Mouse (Mus musculus) intestine, postnatal 0 days (tissue): ENCODE data around the gene Synm. TPM values are rescaled to one million over a fixed set of nuclear protein-coding genes. Genes with fewer than 3 reads are reported as not detected.

ENCODE experiments used
- ATAC-seq: fragments of 200-750 bp; cut with Nextera tagmentation; 2 replicates; pipeline ENCODE4 v1.8.0; 2017; ENCODE audit warnings: mild to moderate bottlenecking, moderate TSS enrichment, moderate library complexity
- H3K27ac ChIP-seq: fragments of 300-500 bp; sonication (generic); 2 replicates; pipeline ENCODE4 v1.5.1; 2014; ENCODE audit warnings: mild to moderate bottlenecking, low read depth, low read length, moderate library complexity
- H3K27me3 ChIP-seq: fragments of 300-500 bp; sonication (generic); replicated peaks from 2 replicates; pipeline ENCODE4 v1.6.1; 2014; ENCODE audit warnings: low read length, mixed read lengths; ENCODE audit not compliant: control insufficient read depth, insufficient read depth
- H3K36me3 ChIP-seq: fragments of 300-500 bp; sonication (generic); 2 replicates; pipeline ENCODE4 v1.6.1; 2014; ENCODE audit warnings: mild to moderate bottlenecking, moderate library complexity; ENCODE audit not compliant: control insufficient read depth, insufficient read depth
- H3K4me1 ChIP-seq: fragments of 300-500 bp; sonication (generic); replicated peaks from 2 replicates; pipeline ENCODE4 v1.6.1; 2014; ENCODE audit warnings: antibody characterized with exemption, low read length, mixed read lengths; ENCODE audit not compliant: control insufficient read depth, insufficient read depth
- H3K4me2 ChIP-seq: fragments of 300-500 bp; sonication (generic); replicated peaks from 2 replicates; pipeline ENCODE4 v1.6.1; 2014; ENCODE audit warnings: low read depth, mild to moderate bottlenecking, moderate library complexity
- H3K4me3 ChIP-seq: fragments of 300-500 bp; sonication (generic); 2 replicates; pipeline ENCODE4 v1.5.1; 2014; ENCODE audit warnings: low read depth, low read length
- H3K9ac ChIP-seq: fragments of 300-500 bp; sonication (generic); 2 replicates; pipeline ENCODE4 v1.6.1; 2014; ENCODE audit warnings: mild to moderate bottlenecking, low read depth, low read length
- H3K9me3 ChIP-seq: fragments of 300-500 bp; sonication (generic); 2 replicates; pipeline ENCODE4 v1.6.1; 2016; ENCODE audit warnings: mixed run types; ENCODE audit not compliant: control insufficient read depth
- CTCF ChIP-seq: sonication (generic); IDR thresholded peaks from 2 replicates; pipeline ENCODE4 v1.5.1; 2016; ENCODE audit warnings: low read depth, mild to moderate bottlenecking, control low read depth, antibody characterized with exemption, moderate library complexity
- WGBS: fragments of 180-500 bp; shearing (Covaris S2); extraction: QIAGEN DNeasy Blood & Tissue Kit; methylation state at CpG from one replicate; pipeline ENCODE4 v1.1.7; 2014; 5-methylcytosine and 5-hydroxymethylcytosine counted together
- polyA plus RNA-seq: library from polyadenylated mRNA; unstranded; fragments of >200 nt; fragmentation: Nextera tagmentation; extraction: Ambion mirVana; gene quantifications from 2 replicates; pipeline ENCODE4 v1.2.1, GENCODE M21; 2015

The Synm gene
- polyA plus RNA-seq, 1 experiment from 2014 or later: 12.6 TPM

GRCm38 (mm10) chr7:67740796-67741195 lies 18.7 kb downstream of the Synm start:
- Histone ChIP-seq H3K4me2 (no peak overlapping the region), H3K27ac (no peak overlapping the region), H3K27me3 (no peaks in the 10 kb centered on the region), H3K4me3 (no peak overlapping the region), H3K9ac (no peak overlapping the region), H3K9me3 (no peaks in the 10 kb centered on the region), H3K4me1 (no peaks in the 10 kb centered on the region), H3K36me3 (no peaks in the 10 kb centered on the region)
- no peak for ATAC-seq
- no peak for TF ChIP-seq CTCF
- 80% methylated on average over 5 of the region's 5 CpGs for WGBS

GRCm38 (mm10) chr7:67740382-67740781 lies 19.2 kb downstream of the Synm start:
- 85% methylated on average over 4 of the region's 4 CpGs for WGBS
- no peaks in the 10 kb centered on the region for H3K36me3 ChIP-seq
- no peak overlapping the region for H3K4me2 ChIP-seq
- no peak overlapping the region for H3K9ac ChIP-seq
- no peak overlapping the region for H3K27ac ChIP-seq
- no peak for ATAC-seq
- H3K9me3 ChIP-seq: no peaks in the 10 kb centered on the region
- no peak for TF ChIP-seq CTCF
- no peak overlapping the region for H3K4me3 ChIP-seq
- no peaks in the 10 kb centered on the region for H3K4me1 ChIP-seq
- H3K27me3 ChIP-seq: no peaks in the 10 kb centered on the region

GRCm38 (mm10) chr7:67732276-67732675 lies 27.3 kb downstream of the Synm start:
- Histone ChIP-seq H3K4me3 (no peak overlapping the region), H3K36me3 (no peaks in the 10 kb centered on the region; the same call in 1 of the 2 replicates), H3K9me3 (no peaks in the 10 kb centered on the region), H3K27ac (no peak overlapping the region), H3K27me3 (no peaks in the 10 kb centered on the region), H3K9ac (no peak overlapping the region), H3K4me1 (no peaks in the 10 kb centered on the region), H3K4me2 (no peak overlapping the region)
- no peak for ATAC-seq
- TF ChIP-seq CTCF: no peak
- WGBS: 77% methylated on average over 4 of the region's 4 CpGs

- Histone ChIP-seq H3K27ac (no peak overlapping the region), H3K27me3 (no peaks in the 10 kb centered on the region), H3K9ac (no peak overlapping the region), H3K4me3 (no peak overlapping the region), H3K4me1 (no peaks in the 10 kb centered on the region), H3K36me3 (peaks cover 11% of the 10 kb centered on the region; the same call in 1 of the 2 replicates), H3K4me2 (no peak overlapping the region), H3K9me3 (no peaks in the 10 kb centered on the region)
- 57% methylated on average over 5 of the region's 5 CpGs for WGBS
- no peak for TF ChIP-seq CTCF
- no peak for ATAC-seq
These were observed 29.0 kb downstream of the Synm start for GRCm38 (mm10) chr7:67730431-67731110.

GRCm38 (mm10) chr7:67728809-67729208 lies 30.7 kb downstream of the Synm start:
- no peak for TF ChIP-seq CTCF
- Histone ChIP-seq H3K27me3 (no peaks in the 10 kb centered on the region), H3K9me3 (no peaks in the 10 kb centered on the region), H3K4me1 (no peaks in the 10 kb centered on the region), H3K4me3 (no peak overlapping the region), H3K27ac (no peak overlapping the region), H3K9ac (no peak overlapping the region), H3K4me2 (no peak overlapping the region), H3K36me3 (peaks cover 15% of the 10 kb centered on the region; the same call in 1 of the 2 replicates)
- no peak for ATAC-seq
- 92% methylated on average over 4 of the region's 4 CpGs for WGBS

GRCm38 (mm10) chr7:67728203-67728602 lies 31.3 kb downstream of the Synm start:
- H3K9ac ChIP-seq: no peak overlapping the region
- WGBS: 94% methylated on average over 4 of the region's 4 CpGs
- H3K4me1 ChIP-seq: no peaks in the 10 kb centered on the region
- no peak for ATAC-seq
- TF ChIP-seq CTCF: no peak
- H3K27ac ChIP-seq: no peak overlapping the region
- no peaks in the 10 kb centered on the region for H3K27me3 ChIP-seq
- no peaks in the 10 kb centered on the region for H3K9me3 ChIP-seq
- H3K36me3 ChIP-seq: peaks cover 15% of the 10 kb centered on the region; the same call in 1 of the 2 replicates
- H3K4me3 ChIP-seq: no peak overlapping the region
- H3K4me2 ChIP-seq: no peak overlapping the region
